20 mouse cellular contexts compared by ENCODE assay signal in genomic region chr1:153210198-153210597, GRCm38 (mm10).
A peak's percentile ranks its signal among the peaks of the same experiment; 100 is the strongest.
DNase-seq lines count a peak whose midpoint lies in the region; ATAC-seq lines count a peak whose summit lies in the region.
"Had no signal": no experiment of that assay in that cellular context is flagged by ENCODE, and none has a peak within 500 bp of the region (broad histone marks: within the 10 kb centered on the region; RNA-seq: fewer than 3 reads in every experiment).

No protein-coding gene starts in this region.

- peak; percentile 97 for ATAC-seq in frontal cortex, adult (ENCODE audit: low TSS enrichment)
- ATAC-seq: activated CD4-positive, CD25-positive, alpha-beta regulatory T cell, adult 4 months; CD4-positive, CD25-positive, alpha-beta regulatory T cell, adult 4 months; Patski had no signal

- no peak for DNase-seq in frontal cortex, postnatal 10 days (ENCODE audit: low spot score in 2 of 2)
- DNase-seq in brain, adult 2 months (ENCODE audit: low read depth, low spot score), result peak; percentile 80
- DNase-seq in telencephalon, adult 2 months (ENCODE audit: low read depth, low spot score), result peak; percentile 77
- no peak for DNase-seq in spleen, postnatal 10 days (ENCODE audit: low spot score in 2 of 2)
- no peak for DNase-seq in lung, postnatal 10 days
- DNase-seq: adrenal gland, adult 2 months; adrenal gland, adult 8-10 months; adrenal gland, postnatal 10 days; adrenal gland, postnatal 14 days; adrenal gland, postnatal 25 days; adrenal gland, postnatal 36 days; B cell, adult 2 months; cerebellum, adult 11 months; cerebellum, adult 11-12 months; cerebellum, adult 18-20 months; cerebellum, adult 2 months had no signal

Comparison
In these comparisons a context has a peak if more than half of its experiments do, and no peak if none do; other contexts are left out.
1. DNase-seq: peak in brain, adult 2 months (single experiment) and telencephalon, adult 2 months (single experiment); none in frontal cortex, postnatal 10 days (0 of 2), spleen, postnatal 10 days (0 of 2) and lung, postnatal 10 days (single experiment).